Mouse (Mus musculus) B cell, adult 67 days (primary cell): ENCODE measurements around the gene Manba. TPM values are rescaled to one million over a fixed set of nuclear protein-coding genes. Genes with fewer than 3 reads are reported as not detected.

Source experiments
- total RNA-seq, 2 experiments: library from RNA; stranded (reverse); gene quantifications; 4 replicates each; pipeline ENCODE4 v1.2.4; 2023

Manba gene
- 10 to 100 TPM; 26.7 to 32.7 TPM for total RNA-seq

DNA sequence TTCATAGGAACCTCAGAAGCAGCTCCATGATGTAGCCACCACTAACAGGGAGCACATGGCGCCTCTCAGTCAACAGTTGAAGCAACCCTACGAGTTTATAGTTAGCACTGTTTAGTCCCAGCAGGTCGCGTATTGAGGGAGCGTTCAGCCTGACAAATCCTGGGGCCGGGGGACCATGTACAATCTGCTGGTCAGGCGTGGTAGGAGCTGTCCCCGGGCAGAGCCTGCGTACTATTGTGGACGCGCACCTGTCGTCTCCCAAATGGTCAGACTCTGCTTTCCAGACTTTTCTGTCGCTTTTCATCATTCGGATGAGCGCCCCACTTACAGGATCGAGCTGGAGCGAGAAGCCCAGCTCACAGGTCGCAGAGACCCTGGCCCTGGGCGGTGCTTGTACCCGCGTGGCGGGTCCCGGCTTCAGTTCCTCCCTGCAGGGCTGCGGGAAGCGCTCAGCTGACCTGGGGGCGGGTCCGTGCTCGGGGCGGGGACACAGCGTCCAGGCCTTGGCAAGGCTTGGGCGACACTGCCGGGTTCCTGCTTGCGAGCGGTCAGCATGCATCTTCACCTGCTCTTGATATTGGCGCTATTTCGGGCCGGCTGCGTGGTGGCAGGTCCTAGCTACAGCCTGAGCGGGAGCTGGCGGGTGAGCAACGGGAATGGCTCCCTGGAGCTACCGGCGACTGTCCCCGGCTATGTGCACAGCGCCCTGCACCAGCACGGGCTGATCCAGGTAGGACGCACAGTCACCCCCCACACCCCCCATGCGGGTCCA is at the start of gene Manba:
Gene Manba, plus strand, starts transcription at position 484 of the 772 bp plus-strand sequence.

GRCm38 (mm10) chr3:135437758-135438495 is 47.5 kb upstream of the Manba start, which contains the start of gene Ube2d3:
TSS of gene Ube2d3 (plus strand) at chr3:135438149.

Other genes with a start within 250 kb of the Manba start
- gene Bdh2, start 204.4 kb upstream of the Manba start, total RNA-seq = not detected
- not detected for gene Slc9b2, start 177.9 kb upstream of the Manba start, total RNA-seq
- gene Slc9b1, start 137.6 kb upstream of the Manba start, total RNA-seq = not detected
- gene Cisd2, start 61.7 kb upstream of the Manba start, total RNA-seq = 10 to 100 TPM; 60.2 to 62.5 TPM
- 100 to 1,000 TPM; 471 to 522 TPM for gene Ube2d3, start 47.5 kb upstream of the Manba start, total RNA-seq
- gene Nfkb1, start 205.9 kb downstream of the Manba start, total RNA-seq = 100 to 1,000 TPM; 297 to 317 TPM